Mouse (Mus musculus): ENCODE measurements around the gene Aimp2. TPM values are rescaled to one million over a fixed set of nuclear protein-coding genes. Genes with fewer than 3 reads are reported as not detected.

The Aimp2 gene
- polyA plus RNA-seq, 2 experiments, result 93.0 to 109 TPM

DNA sequence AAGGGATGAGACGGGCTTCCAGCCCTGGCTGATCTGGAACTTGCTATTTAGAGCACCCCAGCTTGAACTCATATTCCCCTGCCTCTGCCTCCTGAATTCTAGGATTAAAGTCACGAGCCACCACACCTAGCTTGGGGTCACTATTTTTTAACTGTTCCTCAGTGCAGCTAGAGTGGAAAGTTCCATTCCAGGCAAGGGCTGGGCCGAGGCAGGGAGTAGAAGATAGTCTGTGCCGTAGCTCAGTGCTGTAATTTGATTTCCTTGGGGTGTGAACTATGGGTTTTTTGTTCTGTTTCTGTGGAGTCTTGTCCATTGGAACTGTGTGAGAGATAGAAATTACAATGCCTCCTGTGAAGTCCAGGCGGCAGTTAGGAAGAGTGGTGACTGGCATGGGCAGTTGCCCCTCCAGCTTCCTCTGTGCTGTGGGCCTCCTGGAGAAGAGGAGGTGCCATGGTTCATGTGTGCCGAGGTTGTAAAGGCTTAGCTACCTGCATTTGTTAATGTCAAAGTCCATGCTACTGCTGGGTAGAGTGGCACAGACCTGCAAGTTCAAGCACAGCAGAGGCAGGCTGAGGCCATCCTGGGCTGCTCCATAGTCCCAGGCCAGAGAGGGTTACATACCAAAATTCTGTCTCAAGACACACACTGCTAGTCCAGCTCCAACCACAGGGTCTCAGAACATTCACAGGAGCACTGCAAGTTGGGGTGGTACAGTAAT lies 22.4 kb upstream of the Aimp2 start:
- no peak overlapping the region for H3K4me3 ChIP-seq (replicated peaks; ENCODE audit: low read length)
- DNase-seq (ENCODE audit: low spot score) (no peak), ATAC-seq (ENCODE audit: low FRiP score, low read depth) (no peak)
- no peaks in the 10 kb centered on the region for H3K9me3 ChIP-seq (ENCODE audit: control insufficient read depth, low read length)
- H3K4me2 ChIP-seq (replicated peaks; ENCODE audit: low read depth, low read length, severe bottlenecking), result no peak overlapping the region
- no peaks in the 10 kb centered on the region for H3K4me1 ChIP-seq (ENCODE audit: control insufficient read depth, insufficient read depth, low read length)
- no peaks in the 10 kb centered on the region for H3K27me3 ChIP-seq (ENCODE audit: control insufficient read depth, insufficient read depth, low read length)
- 83% methylated on average over 6 of the region's 6 CpGs for WGBS
- no peak overlapping the region for H3K9ac ChIP-seq (ENCODE audit: low read depth, low read length, severe bottlenecking)
- peaks cover 45% of the 10 kb centered on the region for H3K36me3 ChIP-seq (ENCODE audit: control insufficient read depth, insufficient read depth, low read length)
- no peak for TF ChIP-seq POLR2A (IDR thresholded peaks at IDR 0.05; ENCODE audit: borderline replicate concordance, extremely low read depth, insufficient read depth, insufficient read length)
- no peak overlapping the region for H3K27ac ChIP-seq (replicated peaks; ENCODE audit: low read depth, low read length)

DNA sequence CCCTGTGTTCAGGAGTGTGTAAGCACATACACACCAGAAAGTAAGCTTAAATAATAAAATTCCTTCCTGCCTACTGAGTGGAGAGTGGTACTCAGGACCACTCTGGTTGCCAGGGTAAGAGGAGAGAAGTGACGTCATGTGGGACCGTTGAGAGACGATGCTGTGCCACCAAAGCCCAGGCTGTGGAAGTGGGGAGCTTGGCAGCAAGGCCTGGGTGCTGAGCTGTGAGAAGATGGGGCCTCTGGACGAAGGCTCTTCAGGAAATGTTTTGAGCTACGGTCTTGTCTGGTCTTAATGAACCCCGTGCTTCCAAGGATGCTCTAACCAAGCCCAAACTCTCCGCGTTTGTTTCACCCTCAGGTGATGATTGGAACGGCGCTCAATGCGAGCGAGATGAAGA lies 21.0 kb upstream of the Aimp2 start:
- no peak for ATAC-seq (ENCODE audit: low FRiP score, low read depth)
- no peak for DNase-seq (ENCODE audit: low spot score)
- Histone ChIP-seq H3K9ac (ENCODE audit: low read depth, low read length, severe bottlenecking) (no peak overlapping the region), H3K27me3 (ENCODE audit: control insufficient read depth, insufficient read depth, low read length) (no peaks in the 10 kb centered on the region), H3K36me3 (ENCODE audit: control insufficient read depth, insufficient read depth, low read length) (peaks cover 57% of the 10 kb centered on the region), H3K27ac (replicated peaks; ENCODE audit: low read depth, low read length) (no peak overlapping the region), H3K9me3 (ENCODE audit: control insufficient read depth, low read length) (no peaks in the 10 kb centered on the region), H3K4me3 (replicated peaks; ENCODE audit: low read length) (no peak overlapping the region), H3K4me2 (replicated peaks; ENCODE audit: low read depth, low read length, severe bottlenecking) (no peak overlapping the region), H3K4me1 (ENCODE audit: control insufficient read depth, insufficient read depth, low read length) (no peaks in the 10 kb centered on the region)
- 94% methylated on average over 12 of the region's 12 CpGs for WGBS
- TF ChIP-seq POLR2A (IDR thresholded peaks at IDR 0.05; ENCODE audit: borderline replicate concordance, extremely low read depth, insufficient read depth, insufficient read length), result no peak

DNA sequence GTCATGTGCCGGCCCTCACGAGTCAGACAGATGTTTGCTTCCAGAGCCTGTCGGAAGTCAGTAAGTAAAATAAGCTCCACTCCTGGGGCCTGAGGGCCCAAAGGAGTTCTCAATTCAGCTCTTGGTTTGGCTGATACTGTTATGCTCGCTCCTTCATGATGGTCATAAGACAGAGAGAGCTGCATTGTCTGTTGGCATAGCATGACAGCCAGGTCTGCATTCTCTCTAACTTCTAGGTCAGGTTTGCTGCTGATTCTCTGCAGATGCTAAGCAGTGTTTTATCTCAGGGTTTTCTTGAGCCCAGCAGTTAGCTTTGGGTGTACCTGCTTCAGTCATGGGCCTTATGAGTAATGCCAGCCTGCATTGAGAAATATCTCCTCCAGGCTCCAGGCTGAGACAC lies 19.6 kb upstream of the Aimp2 start:
- Histone ChIP-seq H3K27ac (replicated peaks; ENCODE audit: low read depth, low read length) (no peak overlapping the region), H3K4me2 (replicated peaks; ENCODE audit: low read depth, low read length, severe bottlenecking) (no peak overlapping the region), H3K4me3 (replicated peaks; ENCODE audit: low read length) (no peak overlapping the region), H3K36me3 (ENCODE audit: control insufficient read depth, insufficient read depth, low read length) (peaks cover 67% of the 10 kb centered on the region), H3K4me1 (ENCODE audit: control insufficient read depth, insufficient read depth, low read length) (no peaks in the 10 kb centered on the region), H3K9ac (ENCODE audit: low read depth, low read length, severe bottlenecking) (no peak overlapping the region), H3K27me3 (ENCODE audit: control insufficient read depth, insufficient read depth, low read length) (no peaks in the 10 kb centered on the region), H3K9me3 (ENCODE audit: control insufficient read depth, low read length) (no peaks in the 10 kb centered on the region)
- WGBS, result 86% methylated on average over 4 of the region's 4 CpGs
- no peak for TF ChIP-seq POLR2A (IDR thresholded peaks at IDR 0.05; ENCODE audit: borderline replicate concordance, extremely low read depth, insufficient read depth, insufficient read length)
- ATAC-seq (ENCODE audit: low FRiP score, low read depth) (no peak), DNase-seq (ENCODE audit: low spot score) (no peak)

DNA sequence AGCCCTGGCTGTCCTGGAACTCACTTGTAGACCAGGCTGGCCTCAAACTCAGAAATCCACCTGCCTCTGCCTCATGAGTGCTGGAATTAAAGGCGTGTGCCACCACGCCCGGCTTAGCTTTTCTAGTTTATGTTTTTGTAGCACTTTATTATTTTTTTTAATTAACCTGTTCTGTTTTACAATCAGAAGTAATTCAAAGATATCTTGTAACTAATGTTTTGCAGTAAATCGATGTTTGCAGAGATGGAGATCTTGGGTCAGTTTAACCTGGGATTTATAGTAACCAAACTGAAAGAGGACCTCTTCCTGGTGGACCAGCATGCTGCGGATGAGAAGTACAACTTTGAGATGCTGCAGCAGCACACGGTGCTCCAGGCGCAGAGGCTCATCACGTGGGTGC lies 18.2 kb upstream of the Aimp2 start, which contains the start of gene Gm42421:
Gene Gm42421, plus strand, starts transcription at position 301 of the 400 bp plus-strand sequence.
- ATAC-seq (ENCODE audit: low FRiP score, low read depth) (no peak), DNase-seq (ENCODE audit: low spot score) (no peak)
- Histone ChIP-seq H3K9me3 (ENCODE audit: control insufficient read depth, low read length) (no peaks in the 10 kb centered on the region), H3K27ac (replicated peaks; ENCODE audit: low read depth, low read length) (no peak within 1 kb of the TSS), H3K36me3 (ENCODE audit: control insufficient read depth, insufficient read depth, low read length) (peaks cover 79% of the 10 kb centered on the region), H3K4me1 (ENCODE audit: control insufficient read depth, insufficient read depth, low read length) (no peaks in the 10 kb centered on the region), H3K4me3 (replicated peaks; ENCODE audit: low read length) (no peak within 1 kb of the TSS), H3K4me2 (replicated peaks; ENCODE audit: low read depth, low read length, severe bottlenecking) (no peak within 1 kb of the TSS), H3K27me3 (ENCODE audit: control insufficient read depth, insufficient read depth, low read length) (no peaks in the 10 kb centered on the region), H3K9ac (ENCODE audit: low read depth, low read length, severe bottlenecking) (no peak within 1 kb of the TSS)
- 90% methylated on average over 8 of the region's 8 CpGs for WGBS
- TF ChIP-seq POLR2A (IDR thresholded peaks at IDR 0.05; ENCODE audit: borderline replicate concordance, extremely low read depth, insufficient read depth, insufficient read length), result no peak

DNA sequence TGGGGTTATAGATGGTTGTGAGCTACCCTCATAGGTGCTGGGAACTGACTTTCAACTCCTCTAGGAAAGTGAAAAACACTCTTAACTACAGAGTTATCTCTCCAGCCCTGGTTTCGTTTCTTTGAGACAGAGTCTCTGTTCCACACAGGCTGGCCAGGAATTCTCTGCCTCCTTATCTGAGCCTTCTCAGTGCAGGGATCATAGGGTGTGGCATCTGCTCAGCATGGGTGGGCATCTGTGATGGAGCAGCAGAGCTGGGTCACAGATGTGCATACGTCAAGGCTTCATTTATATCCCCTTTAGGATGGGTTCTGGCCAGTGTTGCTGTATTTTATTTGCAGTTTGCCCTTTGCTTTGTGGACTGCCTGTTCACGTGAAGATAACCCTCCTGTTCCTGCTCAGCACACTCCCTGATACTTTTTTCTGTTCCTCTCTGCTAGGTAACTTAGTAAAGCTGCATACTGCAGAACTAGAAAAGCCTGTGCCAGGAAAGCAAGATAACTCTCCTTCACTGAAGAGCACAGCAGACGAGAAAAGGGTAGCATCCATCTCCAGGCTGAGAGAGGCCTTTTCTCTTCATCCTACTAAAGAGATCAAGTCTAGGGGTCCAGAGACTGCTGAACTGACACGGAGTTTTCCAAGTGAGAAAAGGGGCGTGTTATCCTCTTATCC lies 15.3 kb upstream of the Aimp2 start:
- Histone ChIP-seq H3K9me3 (ENCODE audit: control insufficient read depth, low read length) (no peaks in the 10 kb centered on the region), H3K27ac (replicated peaks; ENCODE audit: low read depth, low read length) (no peak overlapping the region), H3K27me3 (ENCODE audit: control insufficient read depth, insufficient read depth, low read length) (no peaks in the 10 kb centered on the region), H3K4me3 (replicated peaks; ENCODE audit: low read length) (no peak overlapping the region), H3K36me3 (ENCODE audit: control insufficient read depth, insufficient read depth, low read length) (peaks cover 79% of the 10 kb centered on the region), H3K9ac (ENCODE audit: low read depth, low read length, severe bottlenecking) (no peak overlapping the region), H3K4me1 (ENCODE audit: control insufficient read depth, insufficient read depth, low read length) (no peaks in the 10 kb centered on the region), H3K4me2 (replicated peaks; ENCODE audit: low read depth, low read length, severe bottlenecking) (no peak overlapping the region)
- WGBS, result 91% methylated on average over 6 of the region's 6 CpGs
- ATAC-seq (ENCODE audit: low FRiP score, low read depth) (no peak), DNase-seq (ENCODE audit: low spot score) (no peak)
- TF ChIP-seq POLR2A (IDR thresholded peaks at IDR 0.05; ENCODE audit: borderline replicate concordance, extremely low read depth, insufficient read depth, insufficient read length), result no peak

Measured in limb, embryonic 14.5 days (tissue).